Mouse (Mus musculus): ENCODE data around the gene Cyb561a3.

DNA sequence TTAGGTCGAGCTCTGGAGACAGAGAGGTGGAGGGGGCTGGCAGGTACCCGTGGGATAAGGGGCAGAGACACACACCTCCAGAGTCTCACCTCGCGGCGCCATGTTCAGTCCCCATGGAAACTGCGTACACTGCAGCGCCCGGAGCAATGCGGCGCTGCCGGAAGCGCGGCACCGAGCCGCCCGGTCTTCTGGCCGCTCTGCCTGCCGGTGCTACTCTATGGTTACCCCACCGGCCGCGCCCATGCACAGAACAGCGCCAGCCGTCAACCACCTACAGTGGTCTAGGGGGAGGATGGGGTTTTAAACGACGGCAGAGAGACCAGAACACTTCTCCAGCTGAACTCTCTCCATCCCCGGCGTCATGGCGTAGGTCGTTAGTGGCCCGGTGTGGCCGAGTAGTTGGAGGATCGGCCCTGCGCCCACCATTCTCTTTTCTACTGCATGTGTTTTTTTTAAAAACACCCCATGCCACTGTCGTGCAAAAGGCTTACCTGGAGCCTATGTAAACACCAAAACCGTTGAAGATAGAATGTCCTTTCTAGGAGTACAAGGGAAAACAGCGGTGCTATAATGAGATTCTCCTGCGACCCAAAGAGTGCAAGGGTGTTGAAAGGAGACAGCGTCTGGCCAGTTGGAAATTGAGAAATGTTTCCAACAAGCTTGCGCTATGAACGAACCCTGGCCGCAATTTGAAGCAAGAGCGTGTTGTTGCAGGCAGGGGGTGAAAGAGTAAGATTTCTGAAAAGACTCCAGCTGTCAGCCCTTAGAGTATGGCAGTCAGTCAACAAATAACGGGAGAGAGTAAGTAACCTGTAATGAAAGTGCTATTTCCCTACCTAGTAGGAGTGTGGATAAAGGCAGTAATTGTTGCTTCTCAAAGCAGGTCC, 21.1 kb upstream of the Cyb561a3 start, which contains the start of gene Tmem216:
- peak; percentile 35 for TF ChIP-seq CTCF (IDR thresholded peaks at IDR 0.05; ENCODE audit: low read depth)
- TF ChIP-seq EP300 (optimal IDR thresholded peaks at IDR 0.05) = no peak

Data from stomach, postnatal 0 days (tissue).